8 mouse cellular contexts compared by ENCODE assay signal in the genomic region with DNA sequence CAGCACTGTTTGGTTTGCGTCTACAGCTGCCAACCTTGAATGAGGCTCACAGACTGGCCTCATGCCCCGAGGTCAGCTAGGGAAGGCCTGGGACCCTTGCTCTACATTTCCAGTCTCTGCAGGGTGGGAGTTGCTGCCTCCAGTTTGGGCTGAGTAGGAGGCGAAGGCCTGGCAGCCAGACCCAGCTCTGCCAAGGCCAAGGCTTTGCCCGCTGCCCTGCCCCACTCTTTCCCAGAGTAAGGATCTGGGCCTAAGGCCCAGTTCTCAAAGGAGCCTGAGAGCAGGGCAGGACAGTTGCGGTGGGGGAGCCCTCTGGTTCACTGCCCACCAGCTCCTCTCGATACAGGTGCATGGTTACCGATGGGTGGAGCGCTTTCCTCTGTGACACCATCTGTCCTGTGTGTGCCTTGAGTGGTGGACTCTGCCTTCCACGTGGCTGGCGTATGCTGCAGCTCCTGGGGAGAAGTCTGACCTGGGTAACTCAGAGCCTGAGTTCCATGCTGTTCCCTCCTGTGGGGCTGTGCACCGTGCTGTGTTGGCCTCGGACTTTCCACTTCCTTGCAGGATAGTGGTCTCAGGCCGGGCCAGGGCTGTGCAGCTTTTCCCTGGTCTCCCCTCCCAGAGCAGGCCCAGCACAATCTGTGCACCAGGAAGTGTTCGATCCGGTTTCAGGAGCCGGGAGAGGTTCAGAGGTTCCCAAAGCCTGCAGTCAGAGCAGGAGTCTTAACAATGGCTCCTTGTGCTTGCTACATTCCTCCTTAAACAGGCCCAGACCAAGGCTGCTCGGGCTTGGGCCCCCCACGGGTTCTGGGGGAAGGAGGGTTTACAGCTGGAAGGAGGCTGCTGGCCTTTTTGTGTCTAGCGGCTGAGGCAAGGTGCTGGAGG.
A peak's percentile ranks its signal among the peaks of the same experiment; 100 is the strongest.
DNase-seq lines count a peak whose midpoint lies in the region; ATAC-seq and TF ChIP-seq lines count a peak whose summit lies in the region.

No protein-coding gene starts in this region.

- peak overlapping the region; percentile 68 for H3K27ac ChIP-seq in forebrain, embryonic 11.5 days (ENCODE audit: low read depth, low read length)
- peak overlapping the region; percentile 21; the same call in 1 of the 2 replicates for H3K27ac ChIP-seq in midbrain, postnatal 0 days (ENCODE audit: low read depth, low read length)

- H3K36me3 ChIP-seq in forebrain, embryonic 11.5 days (ENCODE audit: control insufficient read depth, insufficient read depth, low read length) = no peaks in the 10 kb centered on the region
- no peaks in the 10 kb centered on the region for H3K36me3 ChIP-seq in midbrain, postnatal 0 days (ENCODE audit: insufficient read depth, low read length)

- no peak for TF ChIP-seq CTCF in midbrain, postnatal 0 days (IDR thresholded peaks at IDR 0.05)

- H3K4me2 ChIP-seq in forebrain, embryonic 11.5 days (ENCODE audit: low read depth, low read length, severe bottlenecking) = no peak overlapping the region
- H3K4me2 ChIP-seq in midbrain, postnatal 0 days (ENCODE audit: low read depth, low read length, poor library complexity, severe bottlenecking) = no peak overlapping the region

- no peaks in the 10 kb centered on the region for H3K27me3 ChIP-seq in forebrain, embryonic 11.5 days (ENCODE audit: control insufficient read depth, insufficient read depth, low read length)
- no peaks in the 10 kb centered on the region for H3K27me3 ChIP-seq in midbrain, postnatal 0 days (ENCODE audit: insufficient read depth, low read length)

- WGBS in forebrain, embryonic 11.5 days = 35% methylated on average over 19 of the region's 19 CpGs
- WGBS in midbrain, postnatal 0 days = 37% methylated on average over 19 of the region's 19 CpGs

- peak overlapping the region; percentile 39 for H3K9ac ChIP-seq in forebrain, embryonic 11.5 days (ENCODE audit: low read length)
- H3K9ac ChIP-seq in midbrain, postnatal 0 days (replicated peaks; ENCODE audit: low read length, poor library complexity, severe bottlenecking) = no peak overlapping the region

- H3K4me3 ChIP-seq in forebrain, embryonic 11.5 days (ENCODE audit: low read depth, low read length) = no peak overlapping the region
- H3K4me3 ChIP-seq in midbrain, postnatal 0 days (ENCODE audit: low read depth, low read length) = no peak overlapping the region

- peaks cover 26% of the 10 kb centered on the region for H3K4me1 ChIP-seq in forebrain, embryonic 11.5 days (replicated peaks; ENCODE audit: control insufficient read depth, insufficient read depth, low read length)
- H3K4me1 ChIP-seq in midbrain, postnatal 0 days (ENCODE audit: insufficient read depth, low read length) = no peaks in the 10 kb centered on the region

- ATAC-seq in forebrain, embryonic 11.5 days (replicated peaks; ENCODE audit: low FRiP score) = peak; percentile 56
- ATAC-seq in midbrain, postnatal 0 days (ENCODE audit: low FRiP score) = peak; percentile 27; the same call in 1 of the 2 replicates
- ATAC-seq in monocyte, adult 5-6 weeks (replicated peaks; ENCODE audit: insufficient number of reproducible peaks, low FRiP score, low TSS enrichment, poor library complexity, severe bottlenecking) = no peak

- peak; percentile 74 for DNase-seq in ovary, adult 18-20 months (ENCODE audit: low spot score)
- DNase-seq in ovary, postnatal 10 days (ENCODE audit: low spot score) = no peak
- peak; percentile 72 for DNase-seq in forebrain, embryonic 11.5 days (ENCODE audit: low spot score)
- DNase-seq in kidney, adult 8-10 months = peak; percentile 72 to 75
- DNase-seq in midbrain, postnatal 0 days (ENCODE audit: low spot score) = peak; percentile 42
- no peak for DNase-seq in B cell, adult 2 months
- no peak for DNase-seq in layer of hippocampus, adult 18-20 months (ENCODE audit: low spot score in 2 of 2)

- H3K9me3 ChIP-seq in forebrain, embryonic 11.5 days (ENCODE audit: control insufficient read depth, low read length) = no peaks in the 10 kb centered on the region
- H3K9me3 ChIP-seq in midbrain, postnatal 0 days (ENCODE audit: low read length) = no peaks in the 10 kb centered on the region

Comparison
In these comparisons a context has a peak if more than half of its experiments do, and no peak if none do; other contexts are left out.
1. DNase-seq: peak in ovary, adult 18-20 months (single experiment), forebrain, embryonic 11.5 days (single experiment), kidney, adult 8-10 months (2 of 2) and midbrain, postnatal 0 days (single experiment); none in ovary, postnatal 10 days (single experiment), B cell, adult 2 months (0 of 2) and layer of hippocampus, adult 18-20 months (0 of 2).